Comparison of ENCODE assay signal across 18 mouse cellular contexts in the genomic region with DNA sequence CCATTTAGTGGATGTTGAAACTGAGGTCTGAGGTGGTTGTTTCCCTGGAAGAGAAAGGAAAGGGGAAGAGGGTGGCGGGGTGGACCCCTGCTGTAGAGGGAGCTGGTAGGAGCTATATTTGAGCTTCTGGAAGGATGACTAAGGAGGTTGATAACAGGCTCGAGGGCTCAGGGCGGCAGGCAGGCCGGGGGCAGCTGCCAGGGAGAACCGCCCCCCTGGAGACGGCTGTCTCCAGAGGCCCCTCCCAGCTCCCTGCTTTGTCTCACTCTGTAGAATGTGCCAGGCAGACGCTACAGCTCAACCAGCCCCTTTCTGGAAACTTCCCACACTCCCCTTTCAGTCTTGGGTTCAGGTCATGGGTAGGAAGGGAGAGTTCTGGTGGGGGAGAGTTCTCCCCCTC. TPM values are rescaled to one million over a fixed set of nuclear protein-coding genes. Genes with fewer than 3 reads are reported as not detected.
A peak's percentile ranks its signal among the peaks of the same experiment; 100 is the strongest.
DNase-seq lines count a peak whose midpoint lies in the region; ATAC-seq lines count a peak whose summit lies in the region.
"Had no signal": no experiment of that assay in that cellular context is flagged by ENCODE, and none has a peak within 500 bp of the region (broad histone marks: within the 10 kb centered on the region; RNA-seq: fewer than 3 reads in every experiment).

No protein-coding gene starts in this region.

- H3K9me3 ChIP-seq in heart, embryonic 11.5 days (replicated peaks; ENCODE audit: control insufficient read depth, low read length): no peaks in the 10 kb centered on the region
- H3K9me3 ChIP-seq in liver, embryonic 12.5 days (replicated peaks): no peaks in the 10 kb centered on the region
- H3K9me3 ChIP-seq: embryonic facial prominence, embryonic 12.5 days; G1E; hindbrain, embryonic 10.5 days; limb, embryonic 15.5 days; midbrain, embryonic 15.5 days had no signal

- 0 out of 2 replicates have a peak overlapping the region, but pooled peaks have one; percentile 5 for H3K9ac ChIP-seq in heart, embryonic 11.5 days (ENCODE audit: low read depth, low read length)
- H3K9ac ChIP-seq in liver, embryonic 12.5 days: no peak overlapping the region
- H3K9ac ChIP-seq: embryonic facial prominence, embryonic 12.5 days; limb, embryonic 15.5 days; midbrain, embryonic 15.5 days had no signal

- no peak for DNase-seq in heart, postnatal 14 days
- no peak for DNase-seq in liver
- no peak for DNase-seq in retina, postnatal 1 day
- no peak for DNase-seq in lung, postnatal 25 days (ENCODE audit: low spot score)
- DNase-seq: kidney, adult 9 months; kidney, postnatal 4 days; lung, adult 18-20 months; lung, postnatal 36 days had no signal

- ATAC-seq in heart, embryonic 11.5 days (replicated peaks; ENCODE audit: insufficient number of reproducible peaks, low FRiP score, low TSS enrichment): no peak
- no peak for ATAC-seq in liver, embryonic 12.5 days
- ATAC-seq in granulocyte monocyte progenitor cell, adult 5-6 weeks (replicated peaks; ENCODE audit: poor library complexity, severe bottlenecking): peak; percentile 19; the same call in 1 of the 2 replicates
- ATAC-seq: forebrain, embryonic 16.5 days; midbrain, embryonic 15.5 days had no signal

- 17% methylated on average over 7 of the region's 7 CpGs for WGBS in heart, embryonic 11.5 days (ENCODE audit: insufficient replicate concordance)
- WGBS in liver, embryonic 12.5 days (ENCODE audit: insufficient replicate concordance): 9% methylated on average over 7 of the region's 7 CpGs

- no peak overlapping the region for H3K4me3 ChIP-seq in heart, embryonic 11.5 days (ENCODE audit: low read depth, low read length)
- no peak overlapping the region for H3K4me3 ChIP-seq in liver, embryonic 12.5 days
- H3K4me3 ChIP-seq: embryonic facial prominence, embryonic 12.5 days; hindbrain, embryonic 10.5 days; limb, embryonic 15.5 days; midbrain, embryonic 15.5 days had no signal

- no peaks in the 10 kb centered on the region for H3K36me3 ChIP-seq in heart, embryonic 11.5 days (ENCODE audit: control insufficient read depth, insufficient read depth, low read length)
- no peaks in the 10 kb centered on the region for H3K36me3 ChIP-seq in liver, embryonic 12.5 days
- H3K36me3 ChIP-seq: embryonic facial prominence, embryonic 12.5 days; G1E; hindbrain, embryonic 10.5 days; limb, embryonic 15.5 days; midbrain, embryonic 15.5 days had no signal

- peaks cover 7% of the 10 kb centered on the region for H3K27me3 ChIP-seq in heart, embryonic 11.5 days (ENCODE audit: control insufficient read depth, insufficient read depth, low read length)
- peaks cover 25% of the 10 kb centered on the region; the same call in 1 of the 2 replicates for H3K27me3 ChIP-seq in liver, embryonic 12.5 days (replicated peaks)
- H3K27me3 ChIP-seq: embryonic facial prominence, embryonic 12.5 days; limb, embryonic 15.5 days; midbrain, embryonic 15.5 days had no signal

- peaks cover 13% of the 10 kb centered on the region for H3K4me1 ChIP-seq in heart, embryonic 11.5 days (ENCODE audit: control insufficient read depth, insufficient read depth, low read length)
- peaks cover 24% of the 10 kb centered on the region for H3K4me1 ChIP-seq in liver, embryonic 12.5 days
- H3K4me1 ChIP-seq: embryonic facial prominence, embryonic 12.5 days; limb, embryonic 15.5 days had no signal

- intact Hi-C loops in heart, postnatal 14 days (cut with DNase I): no loop called here

- H3K27ac ChIP-seq in heart, embryonic 11.5 days (ENCODE audit: low read depth, low read length): peak overlapping the region; percentile 60; the same call in 1 of the 2 replicates
- H3K27ac ChIP-seq in liver, embryonic 12.5 days: no peak overlapping the region
- H3K27ac ChIP-seq: embryonic facial prominence, embryonic 12.5 days; hindbrain, embryonic 10.5 days; limb, embryonic 15.5 days; midbrain, embryonic 15.5 days had no signal

- H3K4me2 ChIP-seq in heart, embryonic 11.5 days: no peak overlapping the region
- H3K4me2 ChIP-seq in liver, embryonic 12.5 days: peak overlapping the region; percentile 0; the same call in 1 of the 2 replicates
- H3K4me2 ChIP-seq: embryonic facial prominence, embryonic 12.5 days; limb, embryonic 15.5 days; midbrain, embryonic 15.5 days had no signal

RNA-seq across cellular contexts. Expression of a gene that starts 3.6 kb away (rescaled TPM):
- 6.5 and 7.0 TPM in 2 replicates for polyA plus RNA-seq in heart, embryonic 11.5 days (2014; fragmentation: Nextera tagmentation; extraction: Ambion mirVana)
- total RNA-seq in heart, postnatal 14 days (2021): 10 to 100 TPM; 18.9 to 21.7 TPM
- polyA plus RNA-seq in liver, embryonic 12.5 days (2016; fragmentation: Nextera tagmentation; extraction: Ambion mirVana): 0.17 and 0.36 TPM in 2 replicates
- total RNA-seq in granulocyte monocyte progenitor cell, adult 5-6 weeks (2014; fragmentation: Nextera tagmentation): 0.94 and 1.1 TPM in 2 replicates
- total RNA-seq in granulocyte monocyte progenitor cell, adult 5-6 weeks (2017): 0.09 and 0.57 TPM in 2 replicates
- polyA plus RNA-seq: G1E had no signal

RNA-seq across cellular contexts. Expression of a gene that starts 6.3 kb away (rescaled TPM):
- 122 and 127 TPM in 2 replicates for polyA plus RNA-seq in heart, embryonic 11.5 days (2014; fragmentation: Nextera tagmentation; extraction: Ambion mirVana)
- total RNA-seq in heart, postnatal 14 days (2021): 10 to 100 TPM; 42.1 to 44.0 TPM
- polyA plus RNA-seq in liver, embryonic 12.5 days (2016; fragmentation: Nextera tagmentation; extraction: Ambion mirVana): 18.4 and 19.6 TPM in 2 replicates
- total RNA-seq in granulocyte monocyte progenitor cell, adult 5-6 weeks (2014; fragmentation: Nextera tagmentation): 22.0 and 28.8 TPM in 2 replicates
- total RNA-seq in granulocyte monocyte progenitor cell, adult 5-6 weeks (2017): 17.0 and 21.1 TPM in 2 replicates
- total RNA-seq: G1E had no signal
- polyA plus RNA-seq: G1E had no signal

RNA-seq across cellular contexts. Expression of a gene that starts 20.1 kb away (rescaled TPM):
- polyA plus RNA-seq in heart, embryonic 11.5 days (2014; fragmentation: Nextera tagmentation; extraction: Ambion mirVana): 0.26 and 0.39 TPM in 2 replicates
- under 1 TPM; 0.10 to 0.22 TPM for total RNA-seq in heart, postnatal 14 days (2021)
- polyA plus RNA-seq in liver, embryonic 12.5 days (2016; fragmentation: Nextera tagmentation; extraction: Ambion mirVana): 0.06 and 0.24 TPM in 2 replicates
- total RNA-seq in granulocyte monocyte progenitor cell, adult 5-6 weeks (2014; fragmentation: Nextera tagmentation): 0.26 TPM in 1 of 2 replicates, not detected in the other
- not detected in 2 replicates for total RNA-seq in granulocyte monocyte progenitor cell, adult 5-6 weeks (2017)
- total RNA-seq: gastrocnemius, adult 18-20 months had no signal
- polyA plus RNA-seq: G1E had no signal

RNA-seq across cellular contexts. Expression of a gene that starts 32.2 kb away (rescaled TPM):
- polyA plus RNA-seq in heart, embryonic 11.5 days (2014; fragmentation: Nextera tagmentation; extraction: Ambion mirVana): 66.9 and 72.9 TPM in 2 replicates
- total RNA-seq in heart, postnatal 14 days (2021): 100 to 1,000 TPM; 196 to 205 TPM
- 16.9 and 18.2 TPM in 2 replicates for polyA plus RNA-seq in liver, embryonic 12.5 days (2016; fragmentation: Nextera tagmentation; extraction: Ambion mirVana)
- 7.5 and 10.5 TPM in 2 replicates for total RNA-seq in granulocyte monocyte progenitor cell, adult 5-6 weeks (2014; fragmentation: Nextera tagmentation)
- 7.0 and 8.3 TPM in 2 replicates for total RNA-seq in granulocyte monocyte progenitor cell, adult 5-6 weeks (2017)
- total RNA-seq: G1E had no signal
- polyA plus RNA-seq: G1E had no signal

RNA-seq across cellular contexts. Expression of a gene that starts 56.1 kb away (rescaled TPM):
- polyA plus RNA-seq in heart, embryonic 11.5 days (2014; fragmentation: Nextera tagmentation; extraction: Ambion mirVana): 27.5 and 31.4 TPM in 2 replicates
- 10 to 100 TPM; 22.6 to 23.0 TPM for total RNA-seq in heart, postnatal 14 days (2021)
- polyA plus RNA-seq in liver, embryonic 12.5 days (2016; fragmentation: Nextera tagmentation; extraction: Ambion mirVana): 9.4 and 9.6 TPM in 2 replicates
- total RNA-seq in granulocyte monocyte progenitor cell, adult 5-6 weeks (2014; fragmentation: Nextera tagmentation): 12.6 and 14.1 TPM in 2 replicates
- total RNA-seq in granulocyte monocyte progenitor cell, adult 5-6 weeks (2017): 10.0 and 11.9 TPM in 2 replicates

Comparison
In these comparisons a context has a peak if more than half of its experiments do, and no peak if none do; other contexts are left out.
1. RNA of a gene that starts 3.6 kb away (total RNA-seq): 18.9 to 21.7 TPM in heart, postnatal 14 days; 0.09 to 1.1 TPM in granulocyte monocyte progenitor cell, adult 5-6 weeks; every median in the first group is over 4 times any median in the second.